Mouse (Mus musculus) limb, embryonic 11.5 days (tissue): Measurements from ENCODE around the gene Tmem102. TPM values are rescaled to one million over a fixed set of nuclear protein-coding genes. Genes with fewer than 3 reads are reported as not detected.

Experiments
- ATAC-seq: fragments of 200-750 bp; cut with Nextera tagmentation; 2 replicates; pipeline ENCODE4 v1.8.0; 2017; ENCODE audit warnings: low read depth; ENCODE audit not compliant: insufficient number of reproducible peaks, low FRiP score, low TSS enrichment
- DNase-seq: peaks from one replicate; pipeline ENCODE4 v3.0.0-alpha.2; 2015; ENCODE audit warnings: low spot score
- H3K27ac ChIP-seq: fragments of 300-500 bp; sonication (generic); replicated peaks from 2 replicates; pipeline ENCODE4 v1.5.1; 2014; ENCODE audit warnings: low read depth, mild to moderate bottlenecking, low read length
- H3K27me3 ChIP-seq: fragments of 300-500 bp; sonication (generic); 2 replicates; pipeline ENCODE4 v1.6.1; 2014; ENCODE audit warnings: mild to moderate bottlenecking, low read length, mixed read lengths; ENCODE audit not compliant: control insufficient read depth, insufficient read depth
- H3K36me3 ChIP-seq: fragments of 300-500 bp; sonication (generic); 2 replicates; pipeline ENCODE4 v1.6.1; 2014; ENCODE audit warnings: mild to moderate bottlenecking, low read length, moderate library complexity, mixed read lengths; ENCODE audit not compliant: control insufficient read depth, insufficient read depth
- H3K4me1 ChIP-seq: fragments of 300-500 bp; sonication (generic); 2 replicates; pipeline ENCODE4 v1.6.1; 2014; ENCODE audit warnings: low read length, mixed read lengths; ENCODE audit not compliant: control insufficient read depth, insufficient read depth
- H3K4me2 ChIP-seq: fragments of 300-500 bp; sonication (generic); 2 replicates; pipeline ENCODE4 v1.6.1; 2014; ENCODE audit warnings: low read depth, mild to moderate bottlenecking, moderate library complexity; ENCODE audit not compliant: severe bottlenecking
- H3K4me3 ChIP-seq: fragments of 300-500 bp; sonication (generic); 2 replicates; pipeline ENCODE4 v1.5.1; 2014; ENCODE audit warnings: low read depth, low read length
- H3K9ac ChIP-seq: fragments of 300-500 bp; sonication (generic); 2 replicates; pipeline ENCODE4 v1.6.1; 2014; ENCODE audit warnings: mild to moderate bottlenecking, low read length
- H3K9me3 ChIP-seq: fragments of 300-500 bp; sonication (generic); 2 replicates; pipeline ENCODE4 v1.6.1; 2016; ENCODE audit warnings: low read length; ENCODE audit not compliant: control insufficient read depth
- WGBS: fragments of 180-500 bp; shearing (Covaris S2); extraction: QIAGEN DNeasy Blood & Tissue Kit; methylation state at CpG from one replicate; pipeline ENCODE4 v1.1.7; 2014; 5-methylcytosine and 5-hydroxymethylcytosine counted together
- polyA plus RNA-seq: library from polyadenylated mRNA; unstranded; fragments of >200 nt; fragmentation: Nextera tagmentation; extraction: Ambion mirVana; gene quantifications from 2 replicates; pipeline ENCODE4 v1.2.1, GENCODE M21; 2014

Tmem102 gene
- polyA plus RNA-seq: 1.8 and 2.0 TPM in 2 replicates

- no peak for ATAC-seq
- Histone ChIP-seq H3K9ac (no peak within 1 kb of the TSS; the same call in 1 of the 2 replicates), H3K27ac (no peak within 1 kb of the TSS), H3K36me3 (no peaks in the 10 kb centered on the region), H3K4me1 (peaks cover 33% of the 10 kb centered on the region), H3K4me3 (no peak within 1 kb of the TSS; the same call in 1 of the 2 replicates), H3K9me3 (no peaks in the 10 kb centered on the region), H3K4me2 (peak within 1 kb of the TSS; percentile 85; the same call in 1 of the 2 replicates), H3K27me3 (peaks cover 57% of the 10 kb centered on the region)
- WGBS: 6% methylated on average over 29 of the region's 29 CpGs
- peak; percentile 38 for DNase-seq
Observed at GRCm38 (mm10) chr11:69804972-69805909, at the start of gene Tmem102. Tmem102 (minus strand) TSS chr11:69805624.

- H3K27ac ChIP-seq: no peak overlapping the region; the same call in 1 of the 2 replicates
- H3K4me2 ChIP-seq: no peak overlapping the region
- peaks cover 13% of the 10 kb centered on the region for H3K36me3 ChIP-seq
- no peak for DNase-seq
- no peak for ATAC-seq
- H3K4me1 ChIP-seq: no peaks in the 10 kb centered on the region
- H3K9ac ChIP-seq: no peak overlapping the region
- H3K27me3 ChIP-seq: peaks cover 18% of the 10 kb centered on the region
- no peak overlapping the region for H3K4me3 ChIP-seq
- no peaks in the 10 kb centered on the region for H3K9me3 ChIP-seq
- 88% methylated on average over 10 of the region's 10 CpGs for WGBS
Observed at GRCm38 (mm10) chr11:69854680-69855079, 49.3 kb upstream of the Tmem102 start.

- H3K4me1 ChIP-seq: no peaks in the 10 kb centered on the region
- no peak overlapping the region for H3K4me3 ChIP-seq
- H3K36me3 ChIP-seq: peaks cover 15% of the 10 kb centered on the region
- H3K4me2 ChIP-seq: no peak overlapping the region
- WGBS: 73% methylated on average over 7 of the region's 7 CpGs
- ATAC-seq (no peak), DNase-seq (no peak)
- no peak overlapping the region for H3K9ac ChIP-seq
- no peak overlapping the region for H3K27ac ChIP-seq
- H3K9me3 ChIP-seq: no peaks in the 10 kb centered on the region
- peaks cover 14% of the 10 kb centered on the region for H3K27me3 ChIP-seq
Observed at GRCm38 (mm10) chr11:69853994-69854393, 48.6 kb upstream of the Tmem102 start.

GRCm38 (mm10) chr11:69850754-69851153 lies 45.3 kb upstream of the Tmem102 start:
- H3K36me3 ChIP-seq: peaks cover 15% of the 10 kb centered on the region

GRCm38 (mm10) chr11:69849884-69850283 lies 44.5 kb upstream of the Tmem102 start:
- 94% methylated on average over 15 of the region's 15 CpGs for WGBS
- no peak overlapping the region for H3K4me3 ChIP-seq
- H3K36me3 ChIP-seq: peaks cover 15% of the 10 kb centered on the region
- no peak overlapping the region for H3K27ac ChIP-seq
- no peak overlapping the region for H3K4me2 ChIP-seq
- ATAC-seq (no peak), DNase-seq (no peak)
- no peaks in the 10 kb centered on the region for H3K9me3 ChIP-seq
- H3K4me1 ChIP-seq: peaks cover 11% of the 10 kb centered on the region
- H3K9ac ChIP-seq: no peak overlapping the region
- no peaks in the 10 kb centered on the region for H3K27me3 ChIP-seq

More at GRCm38 (mm10) chr11:69850754-69851153, 45.3 kb upstream of the Tmem102 start:
- Histone ChIP-seq H3K27ac (no peak overlapping the region), H3K9ac (no peak overlapping the region), H3K27me3 (no peaks in the 10 kb centered on the region), H3K4me1 (peaks cover 11% of the 10 kb centered on the region), H3K4me3 (no peak overlapping the region), H3K4me2 (no peak overlapping the region), H3K9me3 (no peaks in the 10 kb centered on the region)
- ATAC-seq: no peak
- no peak for DNase-seq
- 77% methylated on average over 8 of the region's 8 CpGs for WGBS

- ATAC-seq: no peak
- Histone ChIP-seq H3K36me3 (peaks cover 15% of the 10 kb centered on the region), H3K4me1 (peaks cover 11% of the 10 kb centered on the region)
Observed at GRCm38 (mm10) chr11:69849128-69849527, 43.7 kb upstream of the Tmem102 start.

GRCm38 (mm10) chr11:69848021-69848420 lies 42.6 kb upstream of the Tmem102 start:
- Histone ChIP-seq H3K4me2 (no peak overlapping the region; the same call in 1 of the 2 replicates), H3K9ac (no peak overlapping the region), H3K27ac (no peak overlapping the region), H3K36me3 (peaks cover 15% of the 10 kb centered on the region), H3K27me3 (no peaks in the 10 kb centered on the region), H3K4me3 (no peak overlapping the region), H3K9me3 (no peaks in the 10 kb centered on the region), H3K4me1 (peaks cover 11% of the 10 kb centered on the region)
- WGBS: 94% methylated on average over 6 of the region's 6 CpGs
- no peak for ATAC-seq
- no peak for DNase-seq

More at GRCm38 (mm10) chr11:69849128-69849527, 43.7 kb upstream of the Tmem102 start:
- H3K9ac ChIP-seq: no peak overlapping the region
- H3K4me3 ChIP-seq: no peak overlapping the region
- no peak for DNase-seq
- 0 out of 2 replicates have a peak overlapping the region, but pooled peaks have one; percentile 10 for H3K4me2 ChIP-seq
- no peaks in the 10 kb centered on the region for H3K9me3 ChIP-seq
- no peaks in the 10 kb centered on the region for H3K27me3 ChIP-seq
- H3K27ac ChIP-seq: no peak overlapping the region
- WGBS: 91% methylated on average over 9 of the region's 9 CpGs

GRCm38 (mm10) chr11:69846738-69847688 lies 41.6 kb upstream of the Tmem102 start:
- peak; percentile 62 for DNase-seq
- Histone ChIP-seq H3K9me3 (no peaks in the 10 kb centered on the region), H3K27ac (peak overlapping the region; percentile 97), H3K9ac (peak overlapping the region; percentile 70), H3K36me3 (peaks cover 15% of the 10 kb centered on the region), H3K4me1 (peaks cover 11% of the 10 kb centered on the region), H3K27me3 (no peaks in the 10 kb centered on the region), H3K4me3 (peak overlapping the region; percentile 74), H3K4me2 (peak overlapping the region; percentile 75)
- peak; percentile 53; the same call in 1 of the 2 replicates for ATAC-seq
- 11% methylated on average over 37 of the region's 37 CpGs for whole genome bisulfite sequencing
